Mouse (Mus musculus) megakaryocyte, embryonic 14.5 days (primary cell): ENCODE data around the gene Ccdc32.

ENCODE experiments used
- FLI1 ChIP-seq: IDR thresholded peaks from 2 replicates; pipeline ENCODE4 v1.6.1; 2012; ENCODE audit warnings: low read length, inconsistent platforms, mixed read lengths
- GATA1 ChIP-seq: IDR thresholded peaks from 3 replicates; pipeline ENCODE4 v1.6.1; 2012; ENCODE audit warnings: mixed read lengths, low read length, inconsistent platforms, borderline replicate concordance

GRCm38 (mm10) chr2:119032191-119032590 is 3.0 kb upstream of the Ccdc32 start:
- TF ChIP-seq GATA1 (no peak), FLI1 (no peak)
